Mouse (Mus musculus) E14TG2a.4 (cell line): ENCODE data around the gene Rbms3.

Source experiments
- CTCF ChIP-seq: conservative IDR thresholded peaks from 2 replicates; pipeline ENCODE4 v1.5.1; 2014; ENCODE audit warnings: low read length
- POU5F1 ChIP-seq: IDR thresholded peaks from 2 replicates; pipeline ENCODE4 v1.6.1; 2014; ENCODE audit warnings: low read length, borderline replicate concordance

DNA sequence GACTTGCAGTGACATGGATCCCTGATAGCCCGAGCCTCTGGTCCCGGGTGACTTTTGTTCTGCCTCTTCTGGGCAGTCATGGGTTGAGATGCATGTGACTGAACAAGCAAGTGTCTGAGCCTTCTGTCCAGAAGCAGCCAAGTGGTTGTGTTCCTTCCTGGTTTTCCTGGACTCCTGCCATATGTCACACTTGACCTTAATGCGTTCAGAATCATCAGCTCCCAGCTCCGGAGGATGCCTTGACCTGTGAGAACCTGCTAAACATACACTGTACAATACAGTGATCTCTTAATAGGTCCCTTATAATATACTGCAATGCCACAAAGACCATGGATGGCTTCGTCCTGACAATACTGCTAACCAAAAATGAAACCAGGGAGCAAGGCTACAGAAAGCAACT lies 798.3 kb downstream of the Rbms3 start:
- no peak for TF ChIP-seq CTCF
- TF ChIP-seq POU5F1 = no peak
